Mouse (Mus musculus): ENCODE results near the gene Smpd1. TPM values are rescaled to one million over a fixed set of nuclear protein-coding genes. Genes with fewer than 3 reads are reported as not detected.

Smpd1 gene
- total RNA-seq, 4 experiments from 2014 or later, result 47.6 to 60.6 (median 56.7) TPM

DNA sequence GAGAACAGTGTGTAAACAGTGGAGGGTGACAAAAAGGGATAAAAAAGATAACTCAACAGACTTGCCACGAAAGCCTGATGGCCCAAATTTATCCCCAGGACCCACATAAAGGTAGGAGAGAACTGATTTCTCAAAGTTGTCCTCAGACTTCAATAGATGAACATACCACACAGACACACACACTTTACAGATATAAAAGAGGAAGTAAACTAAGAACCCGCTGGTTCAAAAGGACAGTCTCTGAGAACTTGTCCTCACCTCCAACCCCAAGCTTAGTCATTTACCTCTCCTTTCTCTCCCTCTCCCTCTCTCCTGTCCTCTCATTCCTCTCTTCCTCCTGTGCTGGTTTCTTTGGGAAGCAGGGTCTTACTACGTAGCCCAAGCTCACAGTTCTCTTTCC lies 8.2 kb downstream of the Smpd1 start:
- no peak for DNase-seq (ENCODE audit: low spot score in 2 of 2)

DNA sequence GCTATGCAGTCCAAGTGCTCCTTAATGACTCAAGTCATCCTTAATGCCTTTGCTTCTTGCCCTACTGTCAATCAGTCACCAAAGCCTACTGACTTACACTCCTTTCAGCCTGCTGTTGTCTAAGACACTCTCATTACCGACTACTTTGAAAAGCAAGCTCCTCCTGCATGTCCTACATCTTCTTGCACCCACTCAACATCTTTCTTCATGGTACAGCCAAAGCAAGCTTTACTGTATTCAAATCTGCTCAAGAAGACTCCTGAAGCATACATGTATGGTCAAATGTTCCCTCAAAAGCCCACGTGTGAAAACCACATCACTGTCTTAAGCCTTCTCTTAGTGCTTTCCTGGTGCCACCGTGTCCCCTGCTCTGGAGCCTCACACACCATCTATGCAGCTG lies 9.2 kb downstream of the Smpd1 start:
- DNase-seq (ENCODE audit: low spot score in 2 of 2), result no peak

DNA sequence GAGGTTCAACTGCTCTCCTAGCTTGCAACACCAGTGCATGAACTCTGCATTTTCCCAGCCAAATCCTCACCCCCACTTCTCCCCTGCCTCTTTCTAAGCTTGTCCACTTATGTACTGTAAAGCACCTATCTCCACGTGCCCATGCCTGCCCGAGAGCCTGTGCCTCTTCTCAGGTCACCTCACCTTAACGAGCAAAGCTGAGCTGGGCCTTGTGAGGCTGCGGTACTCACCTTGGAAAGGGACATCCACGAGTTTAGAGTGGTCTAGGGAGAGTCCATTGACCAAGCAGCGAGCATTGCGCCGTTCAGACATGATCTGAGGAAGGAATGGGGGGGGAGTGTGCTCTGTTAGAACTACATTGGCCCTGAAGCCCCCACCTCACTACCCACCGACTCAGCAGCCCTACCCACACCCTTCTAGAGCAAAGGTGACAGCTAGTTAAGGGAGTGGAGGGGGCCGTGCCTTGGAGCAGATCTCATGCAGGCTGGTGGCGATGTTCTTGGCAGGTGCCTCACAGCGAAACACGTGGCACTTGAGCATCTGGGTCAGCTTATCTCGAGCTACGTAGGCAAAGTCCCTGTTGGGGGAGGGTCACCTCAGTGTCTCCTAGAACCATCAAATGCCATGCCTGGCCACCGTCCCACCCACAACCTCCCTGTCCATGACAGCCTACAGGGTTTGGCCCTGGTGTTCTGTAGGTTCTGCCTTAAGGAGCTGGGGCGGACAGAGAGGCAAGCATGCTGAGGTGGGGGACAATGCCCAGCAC lies 11.1 kb downstream of the Smpd1 start:
- no peak for DNase-seq (ENCODE audit: low spot score in 2 of 2)

DNA sequence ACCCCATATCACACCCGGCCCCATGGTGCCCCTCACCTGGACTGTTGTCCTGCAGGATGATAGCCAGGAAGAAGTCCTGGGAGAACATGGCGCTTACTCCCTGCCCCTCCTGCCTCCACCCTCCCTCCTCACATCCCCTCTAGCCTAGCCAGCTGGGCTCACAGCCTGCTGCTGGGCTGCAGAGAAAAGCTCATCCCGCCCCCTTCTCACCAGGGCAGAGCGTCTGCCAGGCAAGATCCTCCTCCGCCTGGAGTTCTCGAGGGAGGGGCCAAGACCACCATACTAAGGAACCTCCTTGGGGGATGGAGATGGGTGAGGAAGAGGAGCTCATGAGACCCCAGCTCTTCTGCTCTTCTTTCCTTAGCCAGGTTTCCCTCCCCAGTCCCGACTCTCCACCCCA lies 14.4 kb downstream of the Smpd1 start:
- no peak for DNase-seq (ENCODE audit: low spot score in 2 of 2)

DNA sequence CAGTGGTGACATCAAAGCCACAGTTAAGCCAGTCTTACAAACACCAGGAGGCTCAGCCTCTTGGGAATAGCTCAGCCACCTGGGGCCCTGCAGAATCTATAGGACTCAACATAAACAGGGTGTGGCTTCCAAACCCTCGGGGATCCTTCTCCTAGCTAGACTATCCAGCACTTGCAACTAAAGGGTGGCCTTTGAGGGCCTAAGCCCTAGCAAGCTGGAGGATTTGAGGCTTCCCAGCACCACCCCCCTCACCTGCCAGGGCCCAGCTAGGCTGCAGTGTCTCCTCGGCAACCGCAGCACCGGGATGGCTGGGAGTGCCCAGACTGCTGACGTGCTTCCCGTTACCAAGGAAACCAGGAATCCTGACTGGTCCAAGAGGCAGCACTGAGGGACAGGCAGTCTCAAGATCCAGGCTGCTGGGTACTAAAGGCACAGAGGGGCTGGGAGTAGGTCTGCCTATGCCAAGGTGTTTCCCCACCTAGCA lies 14.9 kb downstream of the Smpd1 start:
- no peak for DNase-seq (ENCODE audit: low spot score in 2 of 2)

DNA sequence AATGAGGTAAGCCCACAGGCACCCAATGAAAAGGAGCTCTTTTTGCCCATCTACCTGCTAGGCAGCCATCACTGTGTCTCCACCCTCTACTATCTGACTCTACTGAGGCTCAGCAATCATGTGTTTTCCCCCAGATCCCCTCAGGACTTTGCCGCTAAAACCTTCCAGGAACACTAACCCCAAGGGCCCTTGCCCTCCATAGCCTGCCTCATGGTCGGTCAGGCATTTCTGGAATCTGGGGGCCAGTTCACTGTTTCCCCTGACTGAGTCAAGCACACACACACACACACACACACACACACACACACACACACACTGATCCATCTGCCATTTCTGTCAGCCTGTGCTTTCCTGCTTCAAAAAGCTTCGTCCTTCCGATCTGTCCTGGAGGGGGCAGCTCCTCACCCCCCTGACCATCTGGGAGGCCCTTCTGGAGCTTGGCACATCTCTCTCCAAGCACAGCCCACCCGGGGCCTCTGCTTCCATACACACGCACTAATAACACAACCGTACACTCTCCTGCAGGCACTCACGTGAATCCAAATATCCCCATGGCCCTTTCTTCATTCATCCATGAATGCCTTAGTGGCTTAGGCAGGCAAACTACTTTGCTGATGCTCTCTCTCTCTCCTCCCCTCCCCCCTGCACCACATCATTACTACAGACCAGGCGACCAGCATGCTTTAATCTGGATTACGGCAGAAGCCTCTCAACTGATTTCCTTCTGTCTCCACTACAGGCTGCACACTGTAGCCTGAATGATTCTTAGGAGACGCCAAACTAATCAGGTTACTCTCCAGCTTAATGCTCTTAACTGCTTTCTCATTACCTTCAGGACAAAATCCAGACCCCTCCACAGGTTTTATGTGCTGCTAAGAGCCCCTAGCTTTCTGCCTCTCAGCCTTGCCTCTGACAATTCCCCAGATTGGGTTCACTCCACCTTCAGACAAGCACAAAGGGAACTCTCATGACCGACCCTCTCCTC lies 15.6 kb downstream of the Smpd1 start:
- DNase-seq (ENCODE audit: low spot score in 2 of 2), result no peak

DNA sequence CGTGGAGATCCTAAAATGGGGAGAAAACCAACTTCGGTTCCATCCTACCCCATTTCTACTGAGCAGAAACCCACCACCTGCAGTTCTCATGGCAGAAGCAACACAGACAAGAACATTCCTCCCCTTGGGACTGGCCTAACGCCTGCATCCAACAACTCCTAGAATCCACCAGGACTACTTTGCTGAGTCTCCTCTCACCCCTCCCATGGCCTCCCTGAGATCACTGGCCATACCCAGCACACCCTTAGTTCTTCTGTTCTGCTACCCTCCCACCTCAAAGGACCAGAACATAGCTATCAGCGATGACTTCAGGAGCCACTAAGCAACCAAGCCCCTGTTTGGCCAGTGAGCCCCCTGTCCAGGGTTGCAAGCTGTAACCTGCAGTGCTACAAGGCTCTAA lies 16.6 kb downstream of the Smpd1 start:
- no peak for DNase-seq (ENCODE audit: low spot score in 2 of 2)

DNA sequence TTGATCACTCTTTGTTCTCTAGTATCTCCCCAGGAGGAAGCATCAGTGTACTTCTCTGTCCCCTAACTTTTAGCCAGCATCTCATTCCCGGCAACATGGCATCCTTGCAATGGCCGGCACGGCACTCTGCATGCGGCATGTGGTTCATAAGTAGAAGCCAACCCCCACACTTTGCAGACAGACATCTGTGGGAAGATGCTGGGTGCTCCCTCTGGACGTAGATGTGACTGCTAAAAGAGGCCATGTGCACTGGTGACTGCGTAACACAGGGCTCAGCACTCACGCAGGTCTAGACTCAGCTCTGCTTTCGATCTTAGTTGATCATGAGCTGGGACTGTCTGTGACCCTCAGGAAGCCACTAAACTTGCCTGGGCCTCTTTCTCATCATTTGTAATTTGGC lies 18.8 kb downstream of the Smpd1 start:
- DNase-seq (ENCODE audit: low spot score in 2 of 2), result no peak

DNA sequence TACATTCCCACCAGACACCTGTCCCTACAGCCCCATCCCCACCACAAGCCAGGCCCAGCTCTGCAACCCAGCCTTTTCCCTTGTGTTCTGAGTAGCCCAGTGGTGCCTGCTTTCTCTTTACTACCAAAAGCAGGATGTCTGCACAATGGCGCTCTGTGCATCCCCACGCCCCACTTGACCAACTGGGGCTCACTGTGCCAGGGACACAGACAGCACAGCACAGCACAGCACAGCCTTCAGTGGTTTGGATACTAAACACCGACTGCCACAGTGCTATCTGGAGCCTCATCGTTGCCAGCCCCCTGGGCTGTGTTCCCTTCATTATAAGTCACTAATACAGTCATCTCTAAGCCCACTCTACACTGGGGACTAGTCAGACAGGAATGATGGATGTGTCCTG lies 20.4 kb downstream of the Smpd1 start:
- DNase-seq (ENCODE audit: low spot score in 2 of 2), result no peak

DNA sequence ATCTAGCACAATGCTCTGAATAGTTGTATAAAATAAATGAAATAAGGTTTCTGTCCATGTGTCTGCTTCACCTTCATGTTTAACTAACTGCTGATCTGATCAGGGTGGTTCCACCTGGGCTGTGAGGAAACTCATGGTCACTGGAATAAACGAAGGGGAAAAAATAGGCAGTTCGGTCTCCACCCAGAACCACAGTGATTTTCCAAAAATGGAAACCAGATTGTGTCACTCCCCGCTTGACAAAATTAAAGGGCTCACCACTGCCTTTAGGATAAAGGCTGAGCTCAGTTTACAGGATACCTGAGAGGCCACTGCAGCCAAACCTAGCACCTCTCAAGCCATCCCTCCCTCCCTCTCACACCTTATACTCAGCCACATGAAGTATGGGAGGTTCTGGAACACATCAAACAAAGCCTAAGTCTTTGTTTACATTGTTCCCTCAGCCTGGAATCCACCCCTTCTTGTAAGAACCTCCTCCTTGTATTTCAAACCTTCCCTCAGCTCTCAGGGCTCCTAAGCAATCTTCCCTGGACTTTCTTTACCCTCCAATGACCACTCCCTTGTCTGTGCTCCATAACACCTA lies 22.1 kb downstream of the Smpd1 start:
- DNase-seq (ENCODE audit: low spot score in 2 of 2), result no peak

DNA sequence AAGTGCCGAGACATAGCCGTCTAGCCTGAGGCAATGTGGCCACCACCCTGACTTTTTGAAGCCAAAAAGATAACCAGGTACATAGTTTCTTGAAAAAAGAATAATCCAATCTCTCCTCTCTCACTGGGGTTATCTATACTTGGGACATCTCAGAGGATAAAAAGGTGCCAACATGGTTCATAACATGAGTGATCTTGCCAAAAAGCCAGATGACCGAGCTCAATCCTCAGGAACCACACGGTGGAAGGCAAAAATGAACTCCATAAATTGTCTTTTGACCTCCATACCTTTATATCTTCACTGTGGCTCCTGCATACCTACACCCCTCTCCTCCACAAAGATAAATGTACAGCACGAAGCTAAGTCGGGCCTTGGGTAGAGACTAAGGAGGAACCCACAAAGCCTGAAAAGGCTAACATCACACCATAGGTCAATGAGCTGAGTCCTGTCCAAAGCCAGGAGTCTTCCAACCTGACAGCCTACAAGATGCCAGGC lies 23.3 kb downstream of the Smpd1 start:
- no peak for DNase-seq (ENCODE audit: low spot score in 2 of 2)

DNA sequence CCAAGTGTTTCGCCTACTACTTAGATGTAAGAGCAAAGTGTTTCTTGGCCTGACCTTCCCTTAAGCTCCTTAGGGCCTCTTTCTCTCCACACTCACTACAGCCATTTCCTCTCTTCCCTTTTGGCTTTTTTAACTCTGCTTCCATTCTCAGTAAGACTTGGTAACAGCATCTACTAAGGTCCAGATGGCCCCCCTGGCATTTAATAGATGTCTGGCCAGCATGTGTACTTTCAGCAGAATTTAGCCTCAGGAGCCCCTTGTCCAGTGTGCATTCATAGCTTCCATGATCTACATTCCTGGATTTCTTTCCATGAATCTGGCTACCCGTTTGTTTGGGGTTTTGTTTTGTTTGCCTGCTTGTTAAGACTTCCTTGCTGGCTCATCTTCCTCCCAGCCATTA lies 24.3 kb downstream of the Smpd1 start:
- no peak for DNase-seq (ENCODE audit: low spot score in 2 of 2)

DNA sequence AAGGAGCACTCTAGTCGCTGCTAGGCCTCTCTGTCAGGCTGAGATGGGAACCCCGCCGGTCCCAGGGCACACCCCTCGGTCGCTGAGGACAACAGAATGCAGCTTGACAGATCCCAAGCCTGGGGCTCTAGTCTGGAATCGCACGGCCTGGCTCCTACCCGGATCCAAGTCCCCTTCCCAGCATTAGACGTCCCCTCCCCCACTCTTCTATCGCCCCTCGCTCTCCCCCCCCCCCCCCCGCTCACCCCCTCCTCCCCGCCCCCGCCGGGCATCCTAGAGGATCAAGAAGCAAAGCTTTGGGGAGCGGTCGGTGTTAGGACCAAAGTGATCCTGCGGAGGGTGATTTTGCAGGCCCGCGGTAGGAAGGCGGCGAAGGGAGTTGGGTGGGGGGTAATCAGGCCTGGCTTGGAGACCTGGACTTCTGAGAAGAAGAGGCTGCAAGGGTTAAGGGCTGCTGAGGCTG lies 26.5 kb downstream of the Smpd1 start:
- no peak for DNase-seq (ENCODE audit: low spot score in 2 of 2)

DNA sequence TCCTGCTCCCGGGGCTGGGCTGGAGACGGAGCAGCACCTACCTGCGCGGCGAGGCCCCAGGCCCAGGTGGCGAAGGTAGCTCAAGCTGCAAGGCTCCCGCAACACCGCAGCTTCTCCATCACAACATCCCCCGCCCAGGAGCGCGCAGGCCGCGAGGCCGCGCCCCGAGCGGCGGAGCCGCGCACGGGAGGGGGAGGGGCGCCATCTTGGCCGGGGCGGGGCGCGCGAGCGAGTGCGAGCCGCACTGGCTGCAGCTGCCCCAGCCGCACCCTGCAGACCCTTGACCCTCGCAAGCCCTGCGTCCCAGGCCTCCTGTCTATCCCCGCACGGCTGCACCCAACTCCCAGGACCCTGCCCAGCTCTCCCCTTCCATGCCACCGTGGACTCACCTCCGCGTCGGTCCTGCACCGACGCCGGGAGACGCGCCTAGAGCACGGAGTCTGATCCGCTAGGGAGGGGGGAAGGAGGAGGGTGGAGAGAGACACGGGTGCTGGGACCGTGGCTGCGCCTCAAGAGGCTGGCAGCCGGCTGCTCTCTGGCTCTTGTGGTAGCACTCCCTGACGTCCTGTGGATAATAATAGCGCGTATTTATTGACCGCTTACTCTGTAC lies 27.0 kb downstream of the Smpd1 start, which contains the start of gene Apbb1:
Apbb1 (minus strand) TSS at position 560 of the 610 bp plus-strand sequence.
- peak; percentile 58 to 65 for DNase-seq (ENCODE audit: low spot score in 2 of 2)

DNA sequence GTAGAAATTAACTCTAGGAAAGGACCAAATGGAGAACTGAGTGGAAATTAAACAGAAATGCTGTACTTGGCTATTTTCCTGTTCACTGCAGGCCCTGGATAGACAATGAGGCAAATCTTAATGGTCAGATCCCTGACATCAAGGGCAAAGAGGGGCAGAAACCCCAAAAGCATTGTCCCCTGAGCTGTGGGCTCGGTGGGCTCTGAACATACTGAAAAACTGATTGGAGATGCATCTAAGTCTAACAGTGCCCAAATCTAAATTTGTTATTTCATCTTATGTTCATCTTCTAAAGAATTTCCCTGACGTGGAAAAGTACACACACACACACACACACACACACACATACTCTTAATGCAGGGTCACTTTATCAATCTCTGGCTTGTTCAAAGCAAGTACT lies 27.8 kb downstream of the Smpd1 start:
- DNase-seq (ENCODE audit: low spot score in 2 of 2), result no peak

DNA sequence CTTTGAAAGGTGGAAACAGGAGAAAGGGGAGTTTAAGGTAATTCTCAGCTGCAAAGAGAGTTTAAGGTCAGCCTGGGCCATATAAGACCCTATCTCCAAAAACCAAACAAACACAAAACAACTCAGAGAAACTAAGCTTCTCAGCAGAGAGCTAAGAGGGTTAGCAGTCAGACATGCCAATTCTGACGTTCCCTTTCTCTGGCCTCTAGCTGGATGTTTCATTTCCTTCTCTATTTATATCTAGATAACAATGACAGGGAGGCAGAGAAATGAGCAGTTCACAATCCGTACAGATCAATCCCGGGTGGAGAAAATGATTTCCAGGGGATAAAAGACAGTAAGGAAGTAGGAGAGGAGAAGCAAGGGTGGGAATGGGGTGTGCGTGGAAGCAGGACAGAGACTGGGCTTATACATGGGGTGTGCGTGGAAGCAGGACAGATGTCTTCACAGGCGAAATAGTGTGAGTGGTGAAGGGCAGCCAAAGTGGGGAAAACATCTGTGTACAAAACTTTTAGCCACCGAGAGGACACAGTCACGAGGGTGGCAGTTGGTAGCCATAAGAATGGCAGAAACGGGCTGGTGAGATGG lies 34.3 kb downstream of the Smpd1 start:
- DNase-seq (ENCODE audit: low spot score in 2 of 2), result no peak

DNA sequence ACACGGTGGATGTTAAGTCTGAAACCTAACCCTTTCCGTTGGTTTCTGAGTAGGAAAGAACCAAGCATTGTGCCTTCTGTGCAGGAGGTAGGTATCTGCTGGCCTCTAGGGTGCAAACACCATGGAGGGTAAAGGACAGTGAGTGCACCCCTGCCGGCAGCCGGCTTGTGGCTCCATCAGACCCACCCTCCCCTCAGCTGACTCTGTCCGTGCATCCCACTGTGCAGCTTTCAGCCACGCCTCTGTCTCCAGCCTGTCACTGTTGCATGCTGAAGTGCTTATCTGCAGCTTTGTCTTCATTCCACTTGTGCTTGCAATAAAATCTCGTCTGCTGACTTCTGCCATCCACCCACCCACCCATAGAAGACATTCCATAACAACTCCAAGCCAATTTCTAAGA lies 35.9 kb downstream of the Smpd1 start:
- no peak for DNase-seq (ENCODE audit: low spot score in 2 of 2)

DNA sequence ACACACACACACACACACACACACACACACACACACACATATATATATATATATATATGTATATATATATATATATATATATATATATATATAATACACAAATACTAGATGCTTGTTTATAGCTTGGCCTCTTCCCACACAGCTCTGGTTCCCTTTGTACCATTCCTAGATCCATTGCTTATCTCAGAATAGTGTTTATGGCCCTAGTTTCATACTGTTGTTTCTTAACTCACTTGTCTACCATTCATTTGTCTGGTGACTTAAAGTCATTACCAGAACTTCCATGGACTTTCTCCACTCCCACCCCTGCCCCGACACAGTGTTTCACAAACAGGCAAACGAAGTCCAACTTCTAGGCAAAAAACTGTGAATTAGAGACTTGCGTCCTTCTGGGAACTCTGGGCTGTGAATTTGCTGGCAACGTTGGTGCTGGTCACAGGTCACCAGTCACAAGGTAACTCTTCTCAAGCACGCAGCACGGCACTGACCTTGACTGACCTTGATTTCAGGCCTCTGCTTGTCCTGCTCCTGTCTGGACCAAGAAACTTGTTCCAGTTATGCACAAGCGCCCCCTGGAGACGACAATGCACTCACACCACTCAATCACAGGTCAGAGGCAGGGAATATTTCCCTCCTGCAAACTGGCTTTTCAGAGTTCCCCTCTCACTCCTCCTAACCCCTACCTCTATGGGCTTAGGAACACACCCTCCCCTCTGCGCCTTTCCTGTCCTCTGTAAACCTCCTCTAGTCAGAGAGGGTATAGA lies 48.9 kb downstream of the Smpd1 start:
- DNase-seq (ENCODE audit: low spot score in 2 of 2), result peak; percentile 29 to 34
